Mouse (Mus musculus): ENCODE measurements around the gene Kti12.
A peak's percentile ranks its signal among the peaks of the same experiment; 100 is the strongest.

- TF ChIP-seq POLR2A (IDR thresholded peaks at IDR 0.05; ENCODE audit: borderline replicate concordance, extremely low read depth, insufficient read depth, insufficient read length, poor library complexity, severe bottlenecking) (no peak), CTCF (IDR thresholded peaks at IDR 0.05; ENCODE audit: borderline replicate concordance, extremely low read depth, insufficient read depth, insufficient read length) (peak; percentile 71; the same call in 1 of the 2 replicates)
Measured at GRCm38 (mm10) chr4:108798083-108798830, 49.3 kb upstream of the Kti12 start.
